Mouse (Mus musculus): ENCODE results near the gene Gm2035. TPM values are rescaled to one million over a fixed set of nuclear protein-coding genes. Genes with fewer than 3 reads are reported as not detected.
"Not testable (repeated sequence)": the region's sequence is repeated elsewhere in the genome, so short reads cannot be mapped to it uniquely, and the experiment has no call there.

Gm2035 gene
- not detected in 2 replicates for polyA plus RNA-seq (2015; fragmentation: Nextera tagmentation; extraction: Ambion mirVana)

GRCm38 (mm10) chr12:87919721-87920120, at the start of gene Gm2035:
Gene Gm2035 (minus strand): TSS chr12:87919857.
- H3K9me3 ChIP-seq (replicated peaks); H3K4me2 ChIP-seq (replicated peaks); H3K27ac ChIP-seq (replicated peaks); ATAC-seq (ENCODE audit: insufficient number of reproducible peaks, low FRiP score, low TSS enrichment, low read depth); H3K4me1 ChIP-seq; H3K4me3 ChIP-seq (replicated peaks); H3K27me3 ChIP-seq; H3K9ac ChIP-seq; H3K36me3 ChIP-seq: not testable (repeated sequence)
- 80% methylated on average over 2 of the region's 2 CpGs for WGBS

- not testable (repeated sequence) for H3K9ac ChIP-seq; H3K4me1 ChIP-seq; H3K36me3 ChIP-seq; H3K4me2 ChIP-seq (replicated peaks); H3K27me3 ChIP-seq; H3K27ac ChIP-seq (replicated peaks); H3K4me3 ChIP-seq (replicated peaks); H3K9me3 ChIP-seq (replicated peaks); ATAC-seq (ENCODE audit: insufficient number of reproducible peaks, low FRiP score, low TSS enrichment, low read depth)
- WGBS, result 93% methylated on average over 2 of the region's 2 CpGs
Measured at GRCm38 (mm10) chr12:87953780-87954179, 34.1 kb upstream of the Gm2035 start, which contains the start of gene Gm2042. Gene Gm2042 (plus strand): TSS chr12:87954080.

GRCm38 (mm10) chr12:87895070-87895469, 24.6 kb downstream of the Gm2035 start, which contains the start of gene Gm2022:
Gene Gm2022 (plus strand): TSS chr12:87895370.
- not testable (repeated sequence) for H3K36me3 ChIP-seq; H3K9ac ChIP-seq; H3K4me2 ChIP-seq (replicated peaks); H3K4me1 ChIP-seq; H3K9me3 ChIP-seq (replicated peaks); H3K27ac ChIP-seq (replicated peaks); H3K27me3 ChIP-seq; H3K4me3 ChIP-seq (replicated peaks); ATAC-seq (ENCODE audit: insufficient number of reproducible peaks, low FRiP score, low TSS enrichment, low read depth)
- 63% methylated on average over 1 of the region's 1 CpGs for WGBS

GRCm38 (mm10) chr12:87873772-87874171, 45.9 kb downstream of the Gm2035 start, which contains the start of gene Gm2016:
Gene Gm2016 (plus strand): TSS chr12:87874072.
- not testable (repeated sequence) for ATAC-seq (ENCODE audit: insufficient number of reproducible peaks, low FRiP score, low TSS enrichment, low read depth)
- 80% methylated on average over 5 of the region's 5 CpGs for WGBS

More at GRCm38 (mm10) chr12:87873772-87874171, 45.9 kb downstream of the Gm2035 start, which contains the start of gene Gm2016:
- H3K9ac ChIP-seq; H3K27ac ChIP-seq (replicated peaks); H3K4me1 ChIP-seq; H3K9me3 ChIP-seq (replicated peaks); H3K36me3 ChIP-seq; H3K4me2 ChIP-seq (replicated peaks); H3K4me3 ChIP-seq (replicated peaks); H3K27me3 ChIP-seq: not testable (repeated sequence)

Other genes with a start within 250 kb of the Gm2035 start
- not detected in 2 replicates for gene Gm21319, start 144.1 kb downstream of the Gm2035 start, polyA plus RNA-seq (2015; fragmentation: Nextera tagmentation; extraction: Ambion mirVana)
- not detected in 2 replicates for gene Gm21936, start 124.3 kb downstream of the Gm2035 start, polyA plus RNA-seq (2015; fragmentation: Nextera tagmentation; extraction: Ambion mirVana)
- not detected in 2 replicates for gene BB287469, start 103.3 kb downstream of the Gm2035 start, polyA plus RNA-seq (2015; fragmentation: Nextera tagmentation; extraction: Ambion mirVana)
- gene Gm2001, start 77.5 kb downstream of the Gm2035 start, polyA plus RNA-seq (2015; fragmentation: Nextera tagmentation; extraction: Ambion mirVana), result not detected in 2 replicates
- gene Gm2016, start 45.8 kb downstream of the Gm2035 start, polyA plus RNA-seq (2015; fragmentation: Nextera tagmentation; extraction: Ambion mirVana), result not detected in 2 replicates
- not detected in 2 replicates for gene Gm2022, start 24.5 kb downstream of the Gm2035 start, polyA plus RNA-seq (2015; fragmentation: Nextera tagmentation; extraction: Ambion mirVana)
- gene Gm2042, start 34.2 kb upstream of the Gm2035 start, polyA plus RNA-seq (2015; fragmentation: Nextera tagmentation; extraction: Ambion mirVana), result not detected in 2 replicates
- not detected in 2 replicates for gene Gm2075, start 92.0 kb upstream of the Gm2035 start, polyA plus RNA-seq (2015; fragmentation: Nextera tagmentation; extraction: Ambion mirVana)
- gene Gm6803, start 98.9 kb upstream of the Gm2035 start, polyA plus RNA-seq (2015; fragmentation: Nextera tagmentation; extraction: Ambion mirVana), result not detected in 2 replicates
- gene Gm2056, start 107.1 kb upstream of the Gm2035 start, polyA plus RNA-seq (2015; fragmentation: Nextera tagmentation; extraction: Ambion mirVana), result not detected in 2 replicates
- not detected in 2 replicates for gene Gm16368, start 163.8 kb upstream of the Gm2035 start, polyA plus RNA-seq (2015; fragmentation: Nextera tagmentation; extraction: Ambion mirVana)

Measured in embryonic facial prominence, embryonic 15.5 days (tissue).